Mouse (Mus musculus): ENCODE results near the gene Pds5a.
"Not testable (repeated sequence)": the region's sequence is repeated elsewhere in the genome, so short reads cannot be mapped to it uniquely, and the experiment has no call there.

The Pds5a gene

GRCm38 (mm10) chr5:65696821-65697485 lies 1.1 kb downstream of the Pds5a start:
- peak; percentile 31 to 43 for DNase-seq (ENCODE audit: low spot score in 2 of 2)

DNA sequence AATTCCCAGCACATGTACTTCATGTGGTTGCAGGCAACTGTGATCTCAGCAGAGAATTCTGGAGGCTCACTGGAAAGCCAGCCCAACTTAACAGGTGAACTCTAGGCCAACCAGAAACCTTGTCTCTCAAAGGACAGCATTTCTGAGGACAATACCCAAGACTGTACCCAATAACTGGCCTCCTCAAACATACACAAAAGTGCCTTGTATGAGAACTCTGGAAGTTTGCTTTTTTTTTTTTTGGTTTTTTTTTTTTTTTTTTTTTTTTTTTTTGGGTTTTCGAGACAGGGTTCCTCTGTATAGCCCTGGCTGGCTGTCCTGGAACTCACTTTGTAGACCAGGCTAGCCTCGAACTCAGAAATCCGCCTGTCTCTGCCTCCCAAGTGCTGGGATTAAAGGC lies 4.0 kb downstream of the Pds5a start:
- not testable (repeated sequence) for DNase-seq (ENCODE audit: low spot score in 2 of 2)

DNA sequence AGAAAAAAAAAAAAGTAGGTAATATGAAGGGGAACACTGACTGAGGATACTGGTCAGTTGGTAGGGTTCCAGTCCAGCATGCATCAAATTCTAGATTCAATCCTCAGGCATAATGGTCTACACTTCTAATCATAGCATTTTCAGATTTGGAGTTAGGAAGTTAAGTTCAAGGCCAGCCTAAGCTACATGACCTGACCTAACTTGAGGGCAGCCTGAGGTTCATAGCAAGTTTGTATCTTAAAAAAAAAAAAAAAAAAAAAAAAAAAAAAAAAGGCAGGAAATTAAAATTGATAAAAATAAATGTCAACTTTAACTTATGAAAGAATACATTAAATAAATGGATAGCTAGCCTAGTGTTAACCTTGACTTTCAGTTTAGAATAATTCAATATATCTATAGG lies 5.1 kb downstream of the Pds5a start:
- DNase-seq (ENCODE audit: low spot score in 2 of 2): no peak

GRCm38 (mm10) chr5:65688806-65689205 lies 9.3 kb downstream of the Pds5a start:
- DNase-seq (ENCODE audit: low spot score in 2 of 2): no peak

DNA sequence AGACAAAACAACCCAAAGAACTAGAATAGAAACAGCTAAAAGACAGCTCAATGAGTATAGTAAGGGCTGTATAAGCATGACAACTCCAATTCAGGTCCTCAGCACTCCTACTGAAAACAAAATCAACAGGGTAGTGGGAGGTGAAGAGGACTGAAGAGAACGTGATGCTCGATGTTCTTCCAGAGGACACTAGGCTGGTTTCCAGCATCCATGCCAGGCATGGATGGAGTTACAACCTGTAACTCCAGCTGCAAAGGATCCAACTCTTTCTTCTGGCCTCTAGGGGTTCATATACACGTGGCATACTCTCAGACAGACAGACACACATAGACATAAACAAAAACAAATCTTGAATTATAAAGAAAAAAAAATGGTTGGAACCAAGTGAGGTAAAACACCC lies 11.3 kb downstream of the Pds5a start:
- DNase-seq (ENCODE audit: low spot score in 2 of 2): no peak

DNA sequence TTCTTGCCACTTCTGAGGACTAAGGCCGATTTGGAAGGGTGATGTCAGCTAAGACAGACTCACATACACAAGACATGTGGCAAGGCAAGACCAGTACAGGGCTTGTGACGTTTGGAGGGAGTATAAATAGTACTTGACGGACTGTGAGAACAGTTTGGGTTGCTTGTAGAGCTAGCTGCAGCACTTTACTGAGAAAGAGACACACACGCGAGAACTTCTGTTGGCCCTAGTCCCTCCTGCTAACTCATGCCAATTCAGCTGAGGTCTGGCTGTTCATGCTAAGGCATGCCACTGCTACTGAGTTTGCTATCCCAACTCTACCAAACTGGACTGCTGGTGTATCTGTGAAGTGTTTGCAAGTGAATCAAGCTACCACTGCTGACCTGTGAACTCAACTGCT lies 19.2 kb downstream of the Pds5a start:
- DNase-seq (ENCODE audit: low spot score in 2 of 2): peak in 1 of 2 experiments; percentile 36

DNA sequence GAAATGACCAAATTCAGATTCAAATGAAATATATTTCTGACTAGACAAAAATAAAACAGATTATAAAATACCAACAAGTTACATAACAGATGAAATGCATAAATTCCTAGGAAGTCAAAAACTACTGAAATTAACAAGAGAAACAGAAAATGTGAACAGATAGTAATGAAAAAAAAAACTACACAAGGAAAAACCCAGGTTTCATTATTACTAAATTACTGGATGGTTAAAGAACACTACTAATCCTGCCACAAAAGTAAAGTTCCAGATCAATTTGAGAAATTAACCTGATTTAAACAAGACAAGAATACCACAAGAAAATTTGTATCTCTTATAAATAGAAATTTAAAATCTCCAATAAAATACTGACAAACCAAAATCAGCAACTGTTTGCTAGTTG lies 25.9 kb downstream of the Pds5a start:
- DNase-seq (ENCODE audit: low spot score in 2 of 2): no peak

GRCm38 (mm10) chr5:65667644-65668043 lies 30.4 kb downstream of the Pds5a start:
- no peak for DNase-seq (ENCODE audit: low spot score in 2 of 2)

GRCm38 (mm10) chr5:65665370-65665769 lies 32.7 kb downstream of the Pds5a start:
- DNase-seq (ENCODE audit: low spot score in 2 of 2): no peak

- DNase-seq (ENCODE audit: low spot score in 2 of 2): no peak
Observed at GRCm38 (mm10) chr5:65661958-65662357, 36.1 kb downstream of the Pds5a start.

- DNase-seq (ENCODE audit: low spot score in 2 of 2): no peak
Observed at GRCm38 (mm10) chr5:65653786-65654185, 44.3 kb downstream of the Pds5a start.

DNA sequence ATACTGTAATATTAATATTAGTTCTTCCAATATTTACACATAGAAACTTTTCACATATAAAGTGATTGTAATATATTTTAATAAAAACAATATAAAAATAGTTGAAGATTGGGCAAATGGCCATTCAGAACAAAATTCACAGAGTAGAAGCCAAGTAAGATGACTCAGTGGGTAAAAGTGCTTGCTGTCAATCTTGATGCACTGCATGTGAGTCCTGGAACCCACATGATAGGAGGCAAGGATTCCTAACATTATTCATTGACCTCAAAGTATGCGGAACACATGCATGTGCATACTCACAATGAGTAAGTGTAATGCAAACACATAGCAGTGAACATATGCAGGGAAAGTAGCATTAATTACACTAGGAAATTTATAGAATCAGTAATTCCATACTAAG lies 59.2 kb downstream of the Pds5a start:
- no peak for DNase-seq (ENCODE audit: low spot score in 2 of 2)

DNA sequence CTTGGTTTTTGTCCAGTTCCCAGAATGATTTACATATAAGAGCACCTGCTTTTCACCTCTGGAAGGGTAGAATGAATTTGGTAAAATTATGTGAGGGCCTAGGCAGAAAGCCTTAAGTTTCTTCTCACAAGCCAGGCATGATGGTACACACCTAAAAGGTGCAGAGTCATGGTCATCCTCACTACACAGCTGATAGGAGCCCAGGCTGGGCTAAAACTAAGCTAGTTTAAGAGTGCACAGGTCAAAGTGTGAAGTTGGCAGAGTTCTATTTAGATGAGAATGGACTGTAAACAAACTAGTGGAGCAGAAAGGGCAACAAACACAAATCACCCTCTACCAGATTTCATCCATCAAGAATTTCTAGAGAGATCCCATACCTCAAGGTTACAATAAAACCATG lies 73.7 kb downstream of the Pds5a start:
- no peak for DNase-seq (ENCODE audit: low spot score in 2 of 2)

DNA sequence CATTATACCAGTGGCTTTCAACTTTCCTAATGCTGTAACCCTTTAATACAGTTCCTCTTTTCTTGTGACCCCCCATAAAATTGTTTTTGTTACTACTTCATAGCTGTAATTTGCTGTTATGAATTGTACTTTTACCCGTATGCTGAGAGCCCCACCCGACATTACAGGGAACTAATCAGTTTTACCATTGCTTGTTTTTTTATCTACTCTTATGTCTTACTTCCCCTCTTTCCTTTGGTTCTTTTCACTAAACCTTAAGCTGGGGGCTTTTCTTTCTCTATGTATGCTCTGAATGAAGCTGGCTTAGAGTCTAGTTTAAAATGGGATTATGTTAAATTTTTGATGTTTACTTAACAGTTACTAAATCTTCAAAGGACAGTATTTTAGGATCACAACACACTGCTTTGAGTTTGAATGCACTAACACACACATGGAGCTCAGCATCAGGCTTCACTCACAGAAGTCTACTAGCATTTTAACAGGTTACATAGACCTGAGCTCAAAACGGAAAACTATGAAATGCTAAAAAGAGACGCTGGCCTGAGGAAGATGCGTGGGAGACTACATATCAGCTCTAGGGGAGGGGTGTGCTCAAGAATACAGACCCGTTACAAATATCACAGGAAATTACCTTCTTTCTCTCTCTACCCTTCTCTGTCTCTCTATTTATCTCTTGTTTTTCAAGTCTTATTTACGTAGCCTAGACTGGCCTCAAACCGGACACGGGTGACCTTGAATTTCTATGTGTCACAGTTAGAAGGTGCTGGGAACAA lies 84.7 kb downstream of the Pds5a start:
- DNase-seq (ENCODE audit: low spot score in 2 of 2): no peak

GRCm38 (mm10) chr5:65610541-65610940 lies 87.5 kb downstream of the Pds5a start:
- DNase-seq (ENCODE audit: low spot score in 2 of 2): no peak

GRCm38 (mm10) chr5:65609769-65610168 lies 88.3 kb downstream of the Pds5a start:
- no peak for DNase-seq (ENCODE audit: low spot score in 2 of 2)

DNA sequence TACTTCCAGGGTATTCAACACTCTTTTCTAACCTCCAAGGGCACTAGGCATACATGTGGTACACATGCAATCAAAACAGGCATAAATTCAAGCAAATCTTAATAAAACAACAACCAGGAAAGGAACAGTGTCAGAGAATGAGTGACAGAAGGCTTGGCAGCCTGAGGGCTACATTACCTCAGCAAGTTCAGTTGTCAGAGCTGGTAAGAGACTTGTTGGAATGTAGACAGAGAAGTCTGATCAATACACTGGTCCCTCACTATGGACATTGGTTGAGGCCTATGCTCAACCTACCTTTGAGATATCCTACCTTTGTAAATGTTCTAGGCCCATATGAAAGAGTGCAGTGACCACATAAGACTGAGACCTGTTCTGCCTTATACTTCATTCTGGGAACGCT lies 91.3 kb downstream of the Pds5a start:
- DNase-seq (ENCODE audit: low spot score in 2 of 2): no peak

DNA sequence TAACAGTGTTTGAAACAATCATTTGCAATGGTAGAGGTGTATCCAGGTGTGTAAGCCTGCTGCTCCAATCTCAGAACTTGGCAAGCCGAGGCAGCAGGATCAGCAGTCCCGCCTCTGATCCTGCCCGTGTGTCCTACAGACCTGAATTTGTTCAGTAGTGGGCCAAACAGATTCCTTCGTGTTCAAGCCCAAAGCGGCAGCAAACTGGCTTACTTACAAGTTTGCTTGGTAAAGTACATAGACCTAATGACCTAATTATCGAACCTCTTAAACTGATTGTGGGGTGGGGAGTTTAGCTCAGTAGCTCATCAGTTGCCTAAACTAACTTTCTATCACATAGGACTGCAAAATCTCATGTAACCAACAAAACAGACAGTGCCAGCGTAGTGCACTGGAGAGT lies 98.4 kb downstream of the Pds5a start:
- no peak for DNase-seq (ENCODE audit: low spot score in 2 of 2)

GRCm38 (mm10) chr5:65592421-65592820 lies 105.7 kb downstream of the Pds5a start:
- no peak for DNase-seq (ENCODE audit: low spot score in 2 of 2)

GRCm38 (mm10) chr5:65590199-65590598 lies 107.9 kb downstream of the Pds5a start:
- no peak for DNase-seq (ENCODE audit: low spot score in 2 of 2)

- no peak for DNase-seq (ENCODE audit: low spot score in 2 of 2)
Observed at GRCm38 (mm10) chr5:65586291-65586690, 111.8 kb downstream of the Pds5a start.

- DNase-seq (ENCODE audit: low spot score in 2 of 2): no peak
Observed at GRCm38 (mm10) chr5:65578545-65578944, 119.5 kb downstream of the Pds5a start.

DNA sequence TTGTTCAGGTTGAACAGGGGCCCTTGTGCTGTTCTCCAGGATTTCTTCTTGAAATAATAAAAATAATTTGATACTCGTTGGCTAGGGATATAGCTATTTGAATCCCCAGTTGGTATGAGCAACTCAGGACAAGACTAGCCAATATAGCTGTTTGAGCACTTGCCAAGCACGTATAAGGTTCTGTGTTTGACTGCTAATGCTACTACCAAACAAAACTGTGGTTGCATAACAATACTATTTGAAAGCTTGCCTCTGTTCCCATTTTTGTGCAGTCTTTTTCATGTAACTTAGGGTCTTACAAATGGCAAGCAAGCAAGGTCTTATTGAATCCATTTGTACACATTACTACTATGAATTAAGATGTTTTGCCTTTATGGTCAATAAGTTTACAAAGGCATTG lies 122.2 kb downstream of the Pds5a start:
- DNase-seq (ENCODE audit: low spot score in 2 of 2): no peak
